Mouse (Mus musculus) macrophage (primary cell): Measurements from ENCODE around the gene Cox8b. TPM values are rescaled to one million over a fixed set of nuclear protein-coding genes. Genes with fewer than 3 reads are reported as not detected.

Experiments used
- polyA plus RNA-seq: library from polyadenylated mRNA; stranded (reverse); fragments of 250-400 nt; gene quantifications from 3 replicates; pipeline ENCODE4 v1.2.4, GENCODE M21; 2018; ENCODE audit warnings: inconsistent platforms

Cox8b gene
- polyA plus RNA-seq, 1 experiment from 2014 or later = not detected

Other genes with a start within 250 kb of the Cox8b start
- not detected in 3 replicates for gene Olfr539, start 240.5 kb downstream of the Cox8b start, polyA plus RNA-seq
- not detected in 3 replicates for gene Olfr45, start 218.5 kb downstream of the Cox8b start, polyA plus RNA-seq
- not detected in 3 replicates for gene Olfr541, start 203.2 kb downstream of the Cox8b start, polyA plus RNA-seq
- not detected in 3 replicates for gene Cyp2e1, start 136.7 kb downstream of the Cox8b start, polyA plus RNA-seq
- 0.50 to 0.64 TPM in 2 of 3 replicates, not detected in the other for gene Syce1, start 112.6 kb downstream of the Cox8b start, polyA plus RNA-seq
- gene Zfp941, start 78.3 kb downstream of the Cox8b start, polyA plus RNA-seq = 0.17 to 0.31 TPM (median 0.19 TPM) in 3 replicates
- gene Urah, start 65.4 kb downstream of the Cox8b start, polyA plus RNA-seq = not detected in 3 replicates
- not detected in 3 replicates for gene Scgb1c1, start 54.9 kb downstream of the Cox8b start, polyA plus RNA-seq
- gene Odf3, start 52.6 kb downstream of the Cox8b start, polyA plus RNA-seq = not detected in 3 replicates
- gene Gm45785, start 44.1 kb downstream of the Cox8b start, polyA plus RNA-seq = not detected in 3 replicates
- 18.7 to 48.4 TPM (median 41.3 TPM) in 3 replicates for gene Ric8a, start 43.5 kb downstream of the Cox8b start, polyA plus RNA-seq
- gene Bet1l, start 42.9 kb downstream of the Cox8b start, polyA plus RNA-seq = 8.0 to 19.0 TPM (median 14.4 TPM) in 3 replicates
- gene Psmd13, start 18.5 kb downstream of the Cox8b start, polyA plus RNA-seq = 77.6 to 104 TPM (median 78.6 TPM) in 3 replicates
- 4.8 to 16.9 TPM (median 7.6 TPM) in 3 replicates for gene Sirt3, start 18.1 kb downstream of the Cox8b start, polyA plus RNA-seq
- not detected in 3 replicates for gene Nlrp6, start 20.5 kb upstream of the Cox8b start, polyA plus RNA-seq
- 6.3 to 9.2 TPM (median 7.2 TPM) in 3 replicates for gene Pgghg, start 40.9 kb upstream of the Cox8b start, polyA plus RNA-seq
- 0.30 to 1.0 TPM in 2 of 3 replicates, not detected in the other for gene Ifitm5, start 49.8 kb upstream of the Cox8b start, polyA plus RNA-seq
- 0.87 TPM in 1 of 3 replicates, not detected in the others for gene Gm45717, start 55.5 kb upstream of the Cox8b start, polyA plus RNA-seq
- 471 to 1,093 TPM (median 749 TPM) in 3 replicates for gene Ifitm2, start 55.5 kb upstream of the Cox8b start, polyA plus RNA-seq
- gene Ifitm1, start 66.8 kb upstream of the Cox8b start, polyA plus RNA-seq = 4.7 to 18.2 TPM (median 4.8 TPM) in 3 replicates
- 596 to 2,531 TPM (median 1,114 TPM) in 3 replicates for gene Ifitm3, start 110.3 kb upstream of the Cox8b start, polyA plus RNA-seq
- 4.1 to 21.4 TPM (median 7.4 TPM) in 3 replicates for gene Ifitm6, start 117.5 kb upstream of the Cox8b start, polyA plus RNA-seq
- gene Gm17387, start 128.7 kb upstream of the Cox8b start, polyA plus RNA-seq = not detected in 3 replicates
- gene B4galnt4, start 160.7 kb upstream of the Cox8b start, polyA plus RNA-seq = not detected in 3 replicates
- gene Pkp3, start 177.8 kb upstream of the Cox8b start, polyA plus RNA-seq = not detected in 3 replicates
- 0.50 to 2.0 TPM (median 0.58 TPM) in 3 replicates for gene Sigirr, start 200.1 kb upstream of the Cox8b start, polyA plus RNA-seq
- gene Ano9, start 217.4 kb upstream of the Cox8b start, polyA plus RNA-seq = not detected in 3 replicates
- gene Ptdss2, start 221.9 kb upstream of the Cox8b start, polyA plus RNA-seq = 12.0 to 19.0 TPM (median 15.6 TPM) in 3 replicates